Mouse (Mus musculus): Measurements from ENCODE around the gene Cdhr2.

Gene Cdhr2

GRCm38 (mm10) chr13:54749864-54750411, 48.7 kb downstream of the Cdhr2 start, which contains the start of gene Gprin1:
TSS of gene Gprin1 (minus strand) at chr13:54749874.
- in situ Hi-C loops (cut with MboI, MseI), result no loop called here

GRCm38 (mm10) chr13:54750699-54751098, 49.4 kb downstream of the Cdhr2 start:
- in situ Hi-C loops (cut with MboI, MseI), result no loop called here

DNA sequence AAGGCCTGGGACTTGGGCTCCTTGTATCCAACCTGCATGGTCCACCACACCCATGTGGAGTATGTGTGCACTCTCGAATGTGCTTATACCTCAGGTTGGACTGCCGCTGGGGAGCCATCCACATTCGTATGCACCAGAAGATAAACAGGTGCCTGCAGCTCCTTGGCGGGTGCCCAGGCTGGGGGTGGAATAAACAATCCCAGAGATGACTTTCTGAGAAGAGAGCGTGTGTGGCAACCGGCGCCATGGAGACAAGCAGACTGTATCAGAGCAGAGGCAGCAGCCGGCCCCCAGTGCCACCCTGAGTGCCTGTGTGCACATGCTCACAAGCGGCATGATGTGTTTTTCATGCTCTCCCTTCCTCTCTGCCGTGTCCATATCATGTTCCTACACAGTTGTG, 51.4 kb downstream of the Cdhr2 start:
- in situ Hi-C loops (cut with MboI, MseI), result no loop called here

GRCm38 (mm10) chr13:54753733-54754132, 52.5 kb downstream of the Cdhr2 start:
- in situ Hi-C loops (cut with MboI, MseI), result no loop called here

DNA sequence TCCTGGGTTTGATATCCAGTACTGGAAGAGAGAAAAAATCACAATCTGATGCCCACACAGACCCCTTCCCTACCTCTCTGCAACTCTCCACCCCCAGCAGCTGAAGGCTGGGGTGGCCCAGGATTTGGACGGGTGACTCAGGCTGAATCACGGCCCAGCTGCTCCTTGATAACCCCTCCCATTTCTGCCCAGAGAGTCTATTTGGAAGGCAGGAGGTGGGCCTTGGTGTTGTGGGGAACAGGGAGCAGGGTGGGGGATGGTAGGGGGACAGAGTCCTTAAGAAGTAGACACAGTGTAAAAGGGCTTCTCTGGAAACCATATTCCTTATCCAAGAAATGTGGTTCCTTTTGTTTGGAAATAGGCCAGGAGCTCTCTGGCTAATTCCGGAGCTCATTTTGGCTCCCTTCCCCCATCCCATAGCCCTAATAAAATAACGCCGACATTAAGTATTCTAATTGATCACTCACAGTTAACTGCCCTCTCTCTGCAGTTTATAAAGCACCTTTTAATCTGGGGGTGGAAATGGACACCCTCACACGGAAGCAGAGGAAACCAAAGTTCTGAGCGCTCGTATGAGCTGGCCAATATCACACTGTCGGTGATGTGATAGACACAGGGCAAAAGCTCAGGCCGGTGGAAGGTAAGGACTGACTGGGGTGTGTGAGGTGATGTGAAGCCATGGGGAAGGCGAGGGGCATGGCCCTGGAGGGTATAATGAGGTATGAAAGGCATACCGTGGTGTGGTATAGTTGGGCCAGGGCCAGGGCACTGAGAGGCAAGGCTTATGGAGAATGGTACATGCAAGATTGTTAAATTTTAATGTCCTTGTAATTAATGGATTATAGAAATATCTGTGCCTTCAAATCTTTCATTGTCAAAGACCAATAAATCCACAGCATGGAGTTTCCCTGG, 53.2 kb downstream of the Cdhr2 start:
- in situ Hi-C loops (cut with MboI, MseI), result no loop called here

GRCm38 (mm10) chr13:54755201-54755830, 54.1 kb downstream of the Cdhr2 start:
- in situ Hi-C loops (cut with MboI, MseI), result no loop called here

DNA sequence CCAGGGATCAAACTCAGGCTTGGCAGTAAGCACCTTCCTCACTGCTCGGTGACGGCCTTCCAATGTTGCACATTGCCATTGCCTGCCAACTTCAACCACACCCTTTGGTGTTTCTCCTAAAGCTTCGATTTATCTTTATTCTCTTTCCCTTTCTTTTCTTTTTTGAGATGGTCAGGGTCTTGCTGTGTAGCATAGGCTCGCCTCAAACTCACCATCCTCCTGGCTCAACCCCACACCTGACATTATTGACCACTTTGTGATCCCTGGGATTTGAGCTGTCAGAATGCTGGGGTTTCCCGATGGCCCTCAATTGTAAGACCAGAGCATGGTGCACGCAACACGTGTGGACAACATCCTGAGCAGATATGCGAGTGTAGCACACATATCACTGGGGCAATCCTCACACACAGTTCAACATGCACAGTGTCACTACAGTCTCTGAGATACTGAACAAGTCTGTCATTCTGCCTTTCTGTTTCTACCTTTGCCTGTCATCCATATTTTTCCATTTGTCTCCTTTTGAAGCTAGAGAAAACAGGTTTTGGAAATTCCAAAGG, 55.0 kb downstream of the Cdhr2 start:
- in situ Hi-C loops (cut with MboI, MseI), result no loop called here

DNA sequence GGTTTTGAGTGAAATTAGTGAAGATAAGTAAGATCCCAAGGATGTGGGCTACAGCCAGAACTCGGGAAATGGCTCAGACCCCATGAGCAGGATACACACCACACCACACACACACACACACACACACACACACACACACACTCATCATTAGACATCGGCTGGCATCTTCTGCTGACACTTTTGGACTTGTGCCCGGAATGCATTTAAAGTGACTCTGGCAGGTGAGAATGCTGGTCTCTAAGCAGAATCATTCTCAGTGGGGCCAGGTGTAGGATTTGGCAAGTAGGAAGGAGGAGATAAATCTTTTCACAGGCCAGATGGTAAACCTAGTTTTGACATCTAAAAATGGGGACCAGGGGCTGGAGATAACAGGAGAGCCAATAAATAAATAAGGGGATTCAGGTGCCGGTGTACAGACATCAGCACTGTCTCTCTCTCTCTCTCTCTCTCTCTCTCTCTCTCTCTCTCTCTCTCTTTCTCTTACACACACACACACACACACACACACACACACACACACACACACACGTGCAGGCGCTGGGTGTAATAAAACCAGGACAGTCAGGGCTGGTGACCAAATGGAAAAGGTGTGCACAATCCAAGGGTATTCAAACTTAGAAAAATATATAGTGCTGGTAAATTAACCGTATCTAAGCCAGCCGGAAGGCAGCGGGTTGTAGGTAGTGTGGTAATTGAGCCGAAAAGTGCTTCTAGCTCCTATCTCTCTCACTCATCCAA, 56.0 kb downstream of the Cdhr2 start:
- in situ Hi-C loops (cut with MboI, MseI), result no loop called here

DNA sequence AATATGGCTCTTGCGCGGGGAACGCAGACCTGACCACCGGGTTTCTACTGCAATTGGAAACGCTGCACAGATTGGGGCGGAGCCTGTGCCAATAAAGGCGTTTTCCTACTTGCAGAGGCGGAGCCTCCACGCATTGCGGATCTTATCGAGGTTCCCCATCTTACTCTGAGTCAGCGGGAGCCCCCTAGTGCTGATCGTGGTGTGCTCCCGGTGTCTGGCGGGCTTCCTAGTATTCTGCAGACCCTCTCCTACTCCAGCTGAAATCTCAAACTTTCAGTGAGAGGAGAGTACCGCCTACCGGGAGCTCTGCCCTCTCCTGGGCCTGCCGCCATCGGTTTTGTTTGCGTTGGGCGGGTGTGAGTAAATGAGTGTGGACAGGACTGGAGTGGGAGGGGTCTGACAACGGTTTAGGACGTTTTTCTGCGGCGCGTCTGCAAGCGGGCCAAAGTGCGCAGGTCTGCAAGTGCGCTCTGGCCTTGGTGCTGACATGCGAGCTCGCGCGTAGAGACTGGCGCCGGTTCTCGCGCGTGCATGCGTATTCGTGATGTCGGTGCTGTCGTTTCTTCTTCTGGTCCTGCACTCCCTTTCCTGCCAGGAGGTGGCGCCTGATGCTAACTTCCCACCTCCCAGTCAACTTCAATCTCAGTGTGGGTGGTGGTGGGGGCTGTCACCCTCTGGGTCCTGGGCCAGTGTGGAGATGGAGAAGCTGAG, 56.9 kb downstream of the Cdhr2 start:
- in situ Hi-C loops (cut with MboI, MseI), result no loop called here

GRCm38 (mm10) chr13:54758756-54759470, 57.7 kb downstream of the Cdhr2 start:
- in situ Hi-C loops (cut with MboI, MseI), result no loop called here

GRCm38 (mm10) chr13:54759496-54759895, 58.2 kb downstream of the Cdhr2 start:
- in situ Hi-C loops (cut with MboI, MseI), result no loop called here

- in situ Hi-C loops (cut with MboI, MseI), result no loop called here
Observed at GRCm38 (mm10) chr13:54760164-54760795, 59.0 kb downstream of the Cdhr2 start.

GRCm38 (mm10) chr13:54760906-54761305, 59.6 kb downstream of the Cdhr2 start:
- in situ Hi-C loops (cut with MboI, MseI), result no loop called here

DNA sequence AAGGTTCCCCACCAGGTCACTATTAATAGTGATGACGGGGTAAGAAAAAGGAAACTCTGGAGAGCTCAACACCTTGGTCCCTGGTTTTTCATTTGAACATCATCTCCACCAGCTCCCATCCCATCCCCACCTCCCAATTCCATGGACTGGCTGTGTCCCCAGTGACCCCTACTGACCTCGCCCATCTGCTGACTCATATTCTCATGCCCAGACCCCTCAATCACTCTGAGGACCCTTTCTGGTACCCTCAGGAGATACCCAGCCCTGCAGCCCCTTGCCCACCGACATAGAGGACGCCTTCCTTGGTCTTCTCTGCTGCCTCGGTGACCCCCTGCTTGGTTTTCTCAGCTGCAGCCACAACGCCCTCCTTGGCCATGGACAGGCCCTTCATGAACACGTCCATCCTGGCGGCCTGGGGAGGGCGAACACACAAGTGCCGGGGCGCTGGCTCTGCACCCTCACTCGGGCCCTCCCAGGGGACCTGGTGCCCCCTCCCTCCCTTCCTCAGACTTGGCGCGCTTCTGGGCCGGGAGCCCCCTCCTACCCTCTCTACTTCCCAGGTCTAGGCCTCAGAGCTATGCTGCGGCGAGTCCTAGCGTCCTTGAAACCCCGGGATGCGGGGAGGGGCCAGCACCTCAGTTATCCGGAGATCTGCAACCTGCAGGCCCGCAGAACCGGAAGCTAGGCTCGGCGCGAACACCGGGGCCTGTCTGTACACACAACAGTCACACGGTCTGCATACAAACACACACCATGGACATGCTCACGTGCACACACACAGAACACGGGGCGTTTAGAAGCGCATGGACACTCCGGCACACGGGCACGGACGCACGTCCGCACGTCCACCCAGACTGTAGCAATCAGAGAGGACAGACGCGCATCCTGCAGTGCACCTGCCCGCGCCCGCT, 64.3 kb downstream of the Cdhr2 start:
- in situ Hi-C loops (cut with MboI, MseI), result no loop called here

DNA sequence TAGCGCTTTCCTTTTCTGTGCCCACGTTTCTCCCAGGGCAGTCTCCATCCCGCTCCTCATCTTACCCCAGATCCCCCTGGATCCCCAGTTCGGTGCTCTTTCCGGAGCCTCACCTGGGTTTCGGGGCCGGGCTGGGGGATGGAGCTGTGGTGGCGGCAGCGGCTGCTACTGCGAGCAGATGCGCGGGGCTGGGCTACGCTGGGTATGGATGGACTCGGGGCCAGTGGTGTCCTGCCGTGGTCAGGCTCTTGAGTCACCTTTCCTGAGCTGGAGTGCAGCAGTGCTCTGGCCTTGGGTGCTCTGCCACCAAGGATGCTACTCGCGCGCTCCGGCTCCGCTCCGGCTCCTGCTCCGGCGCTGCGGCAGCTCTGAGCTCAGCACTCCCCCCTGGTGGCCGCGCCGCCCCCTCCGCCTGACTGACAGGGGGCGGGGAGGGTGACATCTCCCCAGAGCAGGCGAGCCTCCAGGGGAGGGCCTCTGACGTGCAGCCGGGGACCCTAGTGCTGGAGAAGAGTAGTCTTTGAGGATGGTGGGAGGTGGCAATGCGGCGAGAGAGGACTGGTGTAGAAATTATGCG, 65.0 kb downstream of the Cdhr2 start, which contains the start of gene Sncb:
Gene Sncb, minus strand, starts transcription at position 404 of the 577 bp plus-strand sequence.
- in situ Hi-C loops (cut with MboI, MseI), result no loop called here

DNA sequence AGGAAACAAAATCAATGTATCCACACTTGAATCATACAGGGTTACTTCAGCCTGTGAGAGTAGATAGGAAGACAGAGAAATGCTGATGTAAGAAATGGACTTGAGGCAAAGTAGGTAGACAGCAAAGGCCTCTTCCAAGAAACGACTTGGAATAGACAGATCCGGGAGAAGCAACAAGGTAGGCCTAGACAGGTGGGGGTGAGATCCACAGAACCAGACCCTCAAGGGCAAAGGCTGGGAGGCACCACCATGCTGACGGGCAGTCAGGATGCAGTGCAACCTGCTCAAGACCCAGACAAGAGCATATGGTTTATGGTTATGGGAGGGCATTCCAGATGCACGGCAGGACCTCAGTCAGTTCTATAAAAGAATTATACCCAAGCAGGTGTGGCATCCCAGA, 65.8 kb downstream of the Cdhr2 start:
- in situ Hi-C loops (cut with MboI, MseI), result no loop called here

DNA sequence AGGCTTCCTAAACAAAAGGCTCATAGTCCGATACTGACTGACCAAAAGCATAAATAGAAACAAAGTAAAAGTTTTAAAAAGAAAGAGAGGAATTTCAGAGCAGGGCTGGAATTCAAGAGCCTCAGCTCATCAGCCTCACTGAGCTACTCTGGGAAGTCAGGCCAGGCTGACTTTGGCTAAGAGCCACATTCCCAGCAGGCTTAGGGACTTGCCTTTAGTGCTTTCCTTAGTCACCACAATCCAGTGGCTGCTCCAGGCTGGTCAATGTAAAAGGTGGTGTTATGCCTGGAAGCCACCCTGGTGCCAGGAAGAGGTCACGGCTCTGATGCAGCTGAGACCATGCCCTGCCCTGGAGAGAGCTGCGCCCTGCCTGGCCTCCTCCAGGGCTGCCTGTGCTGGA, 79.3 kb downstream of the Cdhr2 start:
- in situ Hi-C loops (cut with MboI, MseI), result no loop called here

DNA sequence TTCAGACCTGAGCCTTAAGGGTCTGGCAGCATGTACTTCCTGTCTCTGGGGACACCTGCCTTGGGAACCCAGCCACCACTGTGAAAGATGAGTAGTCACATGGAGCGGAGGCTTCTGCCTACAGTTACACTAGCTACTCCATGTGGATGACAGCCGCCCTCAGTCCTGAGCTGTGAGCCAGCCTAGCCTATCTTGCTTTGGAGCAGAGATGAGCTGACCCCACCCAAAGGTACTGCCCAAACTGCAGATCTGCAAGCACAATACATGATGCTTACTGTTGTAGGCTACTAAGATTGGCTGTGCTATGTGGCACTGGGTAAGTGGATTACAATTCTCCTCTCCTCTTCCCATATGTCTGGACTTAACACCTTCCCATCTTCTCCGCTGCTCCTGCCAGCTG, 79.8 kb downstream of the Cdhr2 start:
- in situ Hi-C loops (cut with MboI, MseI), result no loop called here

Measured in T-helper 2 cell (primary cell).